Mouse (Mus musculus) lung, adult 18-20 months (tissue): ENCODE data around the gene Bhlha15.

Source experiments
- DNase-seq, 2 experiments: peaks; one replicate each; pipeline ENCODE4 v3.0.0; 2022; ENCODE audit warnings: mixed read lengths in 2 of 2

Gene Bhlha15

DNA sequence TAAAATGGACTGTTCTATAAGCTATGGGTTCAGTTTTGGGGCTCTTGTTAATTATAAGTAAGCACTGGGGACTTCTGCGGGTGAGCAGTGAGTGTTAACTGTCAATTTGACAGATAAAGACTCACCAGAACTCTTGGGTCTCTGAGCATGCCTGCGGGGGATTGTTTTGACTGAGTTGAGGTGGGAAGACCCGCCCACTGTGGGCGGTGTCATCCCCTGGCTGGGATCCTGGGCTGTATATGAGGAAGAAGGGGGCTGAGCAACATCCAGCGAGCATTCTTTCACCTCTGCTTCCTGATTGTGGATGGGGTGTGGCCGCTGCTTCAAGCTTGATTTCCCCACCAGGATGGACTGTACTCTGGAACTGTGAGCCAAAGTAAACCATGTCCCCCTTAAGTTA, 44.1 kb downstream of the Bhlha15 start:
- DNase-seq: no peak

DNA sequence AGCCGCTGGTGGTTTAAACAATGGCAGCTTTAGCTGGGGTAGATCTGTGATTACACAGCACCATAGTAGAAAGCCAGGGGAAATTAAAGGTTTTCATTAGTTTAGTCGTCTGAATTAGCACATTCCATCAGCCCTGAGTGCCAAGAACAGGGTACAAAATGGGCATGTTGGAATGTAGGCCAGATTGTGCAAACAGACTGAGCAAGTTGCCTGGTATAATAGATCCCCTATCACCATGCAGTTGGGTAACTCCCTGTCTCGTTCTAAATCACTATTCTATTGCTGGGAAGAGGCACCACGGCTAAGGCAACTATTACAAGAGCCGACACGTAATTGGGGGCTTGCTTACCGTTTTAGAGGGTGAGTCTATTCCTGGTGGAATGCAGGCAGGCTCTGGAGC, 44.6 kb downstream of the Bhlha15 start:
- DNase-seq: peak in 1 of 2 experiments; percentile 52

DNA sequence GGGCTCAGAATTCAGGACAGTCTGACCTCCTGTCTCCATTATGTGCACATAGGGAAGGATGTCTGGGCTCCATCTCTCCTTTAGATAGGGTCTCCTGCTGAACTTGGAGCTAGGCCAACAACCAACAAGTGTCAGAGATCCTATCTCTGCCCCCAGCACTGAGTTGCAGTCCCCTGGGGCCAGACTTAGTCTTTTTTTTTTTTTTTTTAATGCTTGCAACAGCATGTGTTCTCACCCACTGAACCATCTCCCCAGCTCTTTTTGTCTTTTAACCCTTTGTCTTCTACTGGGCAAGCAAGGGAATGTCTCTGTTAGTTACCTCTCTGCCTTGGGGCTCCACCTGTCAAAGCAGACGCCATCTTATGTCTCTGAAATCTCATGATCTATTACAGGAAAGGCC, 48.9 kb downstream of the Bhlha15 start:
- DNase-seq: no peak
